Mouse (Mus musculus) T-cell, adult 2 months (primary cell): Measurements from ENCODE around the gene Msantd2.

Source experiments
- DNase-seq: peaks from one replicate; pipeline ENCODE4 v3.0.0; 2022; ENCODE audit warnings: low spot score

Gene Msantd2

DNA sequence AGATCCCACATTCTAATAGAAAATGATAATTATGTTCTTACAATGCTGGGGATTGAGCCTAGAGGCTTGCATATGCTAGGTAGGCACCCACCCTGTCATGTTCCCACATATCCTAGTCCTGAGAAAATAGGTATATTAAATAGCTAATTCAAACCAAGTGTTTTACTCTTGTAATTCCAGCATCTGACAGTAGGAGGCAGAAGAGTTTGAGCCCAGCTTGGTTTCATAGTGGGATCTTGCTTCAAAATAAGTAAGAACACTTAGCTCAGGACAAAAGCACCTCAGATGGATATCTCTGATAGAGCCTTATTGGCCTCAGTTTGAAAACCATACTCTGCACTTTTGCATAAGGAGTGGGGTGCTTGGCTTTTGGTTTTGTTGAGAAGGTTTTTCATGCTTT lies 15.2 kb downstream of the Msantd2 start:
- no peak for DNase-seq

DNA sequence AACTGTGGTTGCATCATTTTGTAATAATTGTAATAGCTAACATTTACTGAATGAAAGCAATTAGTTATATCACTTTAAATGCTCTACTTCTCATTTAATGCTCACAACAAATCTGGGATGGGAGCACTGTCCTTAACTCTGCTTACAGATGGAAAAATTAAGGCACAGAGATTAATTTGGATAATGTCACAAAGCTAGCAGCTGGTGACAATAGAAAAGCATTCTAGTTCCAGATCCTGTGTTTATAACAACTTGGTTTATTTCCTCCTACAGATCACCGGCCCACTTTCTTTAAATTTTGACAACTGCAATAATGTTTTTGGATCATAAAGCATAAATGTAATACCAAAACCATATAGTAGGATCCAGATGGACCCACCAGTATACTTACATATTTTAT lies 16.9 kb downstream of the Msantd2 start:
- DNase-seq = no peak

DNA sequence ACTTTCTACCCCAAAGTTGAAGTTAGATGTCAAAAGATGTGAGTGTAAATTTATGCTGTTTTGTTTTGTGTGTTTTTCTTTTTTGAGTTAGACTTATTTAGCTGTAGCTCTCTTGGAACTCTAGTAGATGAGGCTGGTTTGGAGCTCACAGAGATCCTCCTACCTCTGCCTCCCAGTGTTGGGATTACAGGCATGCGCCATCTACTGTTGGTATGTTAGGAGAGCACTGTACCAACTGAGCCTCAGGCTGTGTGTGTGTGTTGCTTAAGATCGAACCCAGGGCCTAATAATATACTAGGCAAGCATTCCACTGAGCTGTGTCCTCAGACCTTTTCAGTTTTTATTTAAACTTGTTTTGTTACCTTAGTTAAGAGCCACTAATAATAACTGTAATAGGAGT lies 23.0 kb downstream of the Msantd2 start:
- no peak for DNase-seq

DNA sequence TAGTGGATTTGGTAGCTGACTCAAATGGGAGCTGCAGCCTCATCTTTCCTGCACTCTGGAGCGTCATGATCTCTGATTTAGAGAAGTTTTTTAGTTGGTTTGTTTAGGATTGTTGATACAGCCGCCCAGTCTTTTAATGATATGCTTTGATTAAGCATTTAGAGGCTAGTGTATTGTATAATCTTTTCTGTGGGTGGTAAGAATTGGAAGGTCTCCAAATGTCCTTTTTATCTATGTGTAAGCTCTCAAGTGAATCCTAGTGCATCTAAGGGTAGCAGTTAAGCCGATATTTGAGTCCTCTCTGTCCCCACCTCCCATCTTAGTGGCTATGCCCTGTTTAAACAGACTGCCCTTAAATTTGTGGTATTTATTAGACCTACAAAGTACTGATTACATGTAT lies 25.3 kb downstream of the Msantd2 start:
- DNase-seq = no peak

DNA sequence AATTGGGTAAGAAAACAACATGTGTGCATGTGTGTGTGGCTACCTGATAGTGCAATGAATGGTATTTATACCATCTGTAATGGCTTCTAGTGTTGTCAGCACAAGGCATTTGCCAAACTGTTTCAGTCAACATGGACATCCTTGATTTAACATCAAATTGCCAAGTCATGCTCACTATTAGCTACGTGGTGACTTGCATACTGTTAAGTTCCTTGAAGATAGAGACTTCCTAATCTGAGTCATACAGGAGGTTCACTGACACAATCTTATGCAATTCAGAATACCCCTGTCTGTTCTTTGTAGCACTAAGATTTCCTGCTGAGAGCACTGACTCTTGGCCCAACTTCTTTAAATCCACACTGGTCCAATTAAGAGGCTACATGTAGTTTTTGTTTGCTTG lies 28.3 kb downstream of the Msantd2 start:
- DNase-seq = no peak

DNA sequence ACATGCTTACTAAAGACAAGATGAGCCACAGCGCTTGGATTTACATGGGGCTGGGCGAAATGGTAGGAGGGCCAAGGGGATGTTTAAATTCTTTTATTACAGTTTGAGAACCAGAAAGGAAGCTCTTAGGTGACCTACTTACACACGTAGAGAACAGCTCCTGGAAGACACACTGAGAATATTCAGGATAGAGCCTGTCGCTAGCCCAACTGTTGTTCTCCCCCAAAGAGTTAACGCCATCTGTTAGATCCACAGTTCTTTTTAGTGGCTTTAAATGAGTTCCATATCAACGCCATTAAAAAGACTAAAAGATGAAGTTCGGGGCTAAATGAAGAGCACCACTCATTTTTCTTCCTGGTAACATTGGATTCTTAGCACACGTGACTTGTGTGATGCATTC lies 29.9 kb downstream of the Msantd2 start:
- DNase-seq = no peak

DNA sequence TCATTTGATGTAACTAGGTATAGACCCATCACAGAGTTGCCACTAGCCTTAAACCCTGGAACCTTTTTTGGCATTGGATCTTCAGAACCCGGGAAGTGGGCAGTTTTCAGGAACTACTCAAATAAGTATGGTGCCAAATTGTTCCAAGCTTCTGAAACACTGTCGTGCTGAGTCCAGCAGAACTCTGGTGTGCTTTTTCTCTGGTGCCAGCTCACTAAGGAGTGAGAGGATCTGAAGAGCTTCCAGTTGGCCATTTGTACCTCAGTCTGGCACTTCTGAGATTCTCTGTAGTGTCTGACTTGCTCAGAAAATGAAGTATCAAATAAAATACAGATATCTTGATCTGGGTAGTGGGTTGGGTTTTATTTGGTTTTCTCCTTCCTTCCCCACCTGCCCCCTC lies 30.9 kb downstream of the Msantd2 start:
- no peak for DNase-seq

DNA sequence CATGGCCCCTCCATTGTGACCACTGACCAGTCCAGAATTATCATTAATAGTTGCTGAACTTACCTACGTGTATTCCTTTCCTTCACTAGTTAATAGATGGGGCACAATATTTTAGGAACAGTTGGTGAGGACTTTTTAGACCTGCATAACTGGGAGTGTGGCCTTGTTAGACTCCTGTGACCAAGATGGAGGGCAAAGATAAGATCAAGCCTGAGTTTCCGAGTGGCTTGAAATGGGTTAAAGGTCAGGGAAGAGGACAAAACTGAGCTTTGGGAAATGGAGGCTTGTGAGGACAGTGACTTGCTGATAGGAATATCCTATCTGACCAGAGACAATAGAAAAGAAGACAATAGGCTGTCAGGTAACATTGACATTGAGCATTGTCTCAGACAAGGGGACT lies 36.3 kb downstream of the Msantd2 start:
- DNase-seq = no peak

DNA sequence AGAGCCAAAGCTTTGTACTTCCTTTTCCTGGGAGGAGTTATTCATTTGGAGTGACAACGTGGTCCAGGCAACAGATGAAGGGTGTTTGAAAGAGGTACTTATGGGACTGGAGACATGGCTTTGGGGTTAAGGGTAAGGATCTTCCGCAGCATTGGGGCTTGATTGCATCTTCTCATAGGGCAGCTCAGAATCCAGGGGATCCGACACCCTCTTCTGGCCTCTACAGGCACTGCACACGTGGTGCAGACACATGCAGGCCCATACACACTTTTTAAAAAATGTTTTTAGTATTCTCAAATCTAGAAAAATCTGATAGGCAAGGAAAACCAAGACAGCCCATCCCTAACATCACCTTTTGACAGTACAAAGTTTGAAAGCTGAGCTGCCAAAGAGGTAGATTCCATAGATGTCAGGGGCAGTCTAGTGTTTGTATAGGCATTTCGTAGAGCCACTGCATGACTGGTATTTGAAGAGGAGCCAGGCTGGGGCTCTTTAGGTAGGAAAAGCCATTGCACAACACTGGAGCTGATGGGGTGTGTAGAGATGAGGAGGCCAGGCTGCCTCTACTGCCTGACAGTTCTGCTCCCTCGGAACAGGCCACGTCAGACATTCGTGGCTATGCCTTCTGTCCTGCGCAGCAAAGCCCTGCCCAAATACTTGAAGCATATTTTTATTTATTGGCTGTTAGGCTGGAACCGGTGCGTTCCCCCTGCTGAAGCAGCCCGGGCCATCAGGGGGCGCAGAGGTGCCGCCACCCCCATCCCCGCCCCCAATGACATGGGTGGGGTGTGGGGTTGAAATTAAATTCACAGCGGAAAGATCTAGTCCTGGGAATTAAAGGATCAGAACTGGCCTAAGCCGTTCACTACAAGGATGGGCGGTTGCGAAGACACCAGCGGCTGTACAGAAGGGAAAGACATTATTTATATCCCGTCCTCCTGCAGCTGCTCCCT lies 37.6 kb downstream of the Msantd2 start:
- no peak for DNase-seq

DNA sequence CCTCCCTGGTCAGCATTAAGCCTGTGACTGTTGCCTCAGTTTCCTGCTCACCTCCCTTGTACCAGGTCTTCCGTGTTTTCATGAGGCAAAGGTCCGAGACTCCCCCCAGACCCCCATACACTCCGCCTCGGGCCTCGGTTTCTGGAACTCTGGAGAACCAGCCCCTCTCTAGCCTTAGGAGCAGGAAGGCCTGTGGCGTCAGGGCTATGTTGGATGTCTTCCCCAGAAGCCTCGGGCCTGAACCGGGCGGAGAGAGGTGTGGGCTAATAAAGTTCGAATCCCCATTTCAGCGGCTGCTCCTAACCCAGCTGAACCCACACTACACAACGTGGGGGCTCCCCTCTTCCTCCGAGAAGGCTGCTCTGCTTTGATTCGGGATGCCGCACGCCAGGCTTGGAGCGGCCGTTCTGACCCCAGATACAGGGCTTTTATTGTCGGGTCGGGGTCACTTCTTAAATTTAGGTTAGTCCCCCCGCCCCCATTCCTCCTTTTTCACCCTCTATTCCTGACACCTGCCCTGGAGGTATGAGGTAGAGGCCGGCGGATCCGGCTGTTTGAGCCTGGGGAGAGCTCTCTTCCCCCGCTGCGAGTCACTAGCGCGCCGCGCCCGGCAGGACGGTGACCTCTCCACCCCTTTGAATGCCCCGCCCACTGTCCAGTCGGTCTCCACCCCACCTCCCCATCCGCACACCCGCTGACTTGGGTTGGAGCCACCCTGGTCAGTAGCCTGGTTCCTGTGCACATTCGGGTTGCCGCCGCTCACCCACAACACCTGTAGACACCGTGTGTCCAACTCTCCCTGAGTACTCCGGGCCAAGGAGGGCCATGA lies 38.5 kb downstream of the Msantd2 start, which contains the start of gene Esam:
TSS of gene Esam (plus strand) at position 683 of the 829 bp plus-strand sequence.
- DNase-seq = no peak

DNA sequence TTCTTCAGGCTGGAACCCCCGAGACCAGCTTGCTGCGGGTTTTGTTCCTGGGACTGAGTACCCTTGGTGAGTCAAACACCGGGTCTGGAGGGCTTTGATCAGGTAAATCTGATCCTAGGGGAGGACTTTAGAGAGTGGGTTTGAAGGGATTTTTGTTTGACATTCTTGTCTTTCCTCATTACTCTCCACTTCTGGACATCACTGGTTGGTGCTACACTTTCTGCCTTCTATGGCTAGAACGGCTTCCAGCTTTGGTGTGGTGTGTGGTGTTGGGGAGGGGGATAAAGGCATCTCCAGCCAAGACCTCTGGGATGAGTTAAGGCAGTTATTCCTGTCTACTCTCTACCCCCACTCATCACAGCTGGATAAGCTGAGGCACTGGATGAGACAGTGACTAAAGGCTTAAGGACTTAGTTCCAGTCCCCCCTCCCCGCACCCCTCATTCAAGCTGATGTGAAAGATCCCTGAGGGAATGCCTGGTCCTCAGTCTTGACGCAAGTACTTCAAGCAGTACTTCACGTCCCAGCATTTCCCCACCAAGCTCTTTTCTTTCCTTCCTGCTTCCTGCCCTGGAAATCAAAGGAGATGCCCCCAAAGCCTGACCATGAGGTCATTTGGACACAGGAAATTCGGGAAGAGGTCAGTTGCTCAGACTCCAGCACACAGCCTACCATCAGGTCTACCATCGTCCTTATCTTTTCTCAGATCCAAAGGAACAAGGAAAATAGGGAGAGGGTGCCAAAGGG lies 39.3 kb downstream of the Msantd2 start:
- no peak for DNase-seq

DNA sequence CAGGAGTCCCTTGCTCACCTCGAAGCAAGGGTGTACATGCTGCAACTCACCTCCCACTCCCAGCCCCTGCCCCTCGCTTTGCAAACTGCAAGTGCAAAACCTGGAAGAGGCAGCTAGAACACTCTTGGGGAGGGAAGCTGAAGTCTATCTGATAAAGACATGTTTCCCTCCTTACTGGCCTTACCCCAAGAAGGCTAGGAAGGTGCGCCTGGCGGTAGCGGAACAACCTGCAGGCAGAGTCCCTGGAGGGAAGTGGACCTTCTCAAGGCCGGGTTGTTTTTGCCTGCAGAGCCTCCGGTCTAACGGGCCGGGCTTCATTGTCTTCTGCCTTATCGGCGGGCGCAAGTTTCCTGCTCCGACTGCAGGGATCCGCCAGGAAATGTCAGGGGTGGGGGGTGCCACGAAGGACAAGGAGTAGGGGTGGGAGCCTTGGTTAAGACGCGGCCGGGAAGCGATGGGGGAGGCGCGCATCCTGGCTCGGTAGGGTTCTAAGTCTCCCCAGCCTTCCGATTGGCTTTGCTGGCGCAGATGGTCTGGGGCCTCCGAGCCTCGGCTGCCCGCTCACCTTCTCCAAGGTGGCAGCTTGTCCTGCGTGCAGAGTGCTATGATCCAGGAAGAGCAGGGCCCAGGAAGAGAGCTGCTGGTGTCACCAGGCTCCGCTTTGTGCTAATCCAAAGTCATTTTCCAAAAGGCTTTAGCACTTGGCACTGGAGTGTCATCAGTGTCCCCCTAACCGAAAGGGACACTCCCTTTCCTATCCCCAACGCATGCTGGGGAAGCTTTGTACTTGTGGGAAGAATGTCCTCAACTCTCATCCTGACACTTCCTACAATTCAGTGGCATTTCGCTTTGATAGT lies 41.1 kb downstream of the Msantd2 start:
- peak; percentile 4 for DNase-seq

DNA sequence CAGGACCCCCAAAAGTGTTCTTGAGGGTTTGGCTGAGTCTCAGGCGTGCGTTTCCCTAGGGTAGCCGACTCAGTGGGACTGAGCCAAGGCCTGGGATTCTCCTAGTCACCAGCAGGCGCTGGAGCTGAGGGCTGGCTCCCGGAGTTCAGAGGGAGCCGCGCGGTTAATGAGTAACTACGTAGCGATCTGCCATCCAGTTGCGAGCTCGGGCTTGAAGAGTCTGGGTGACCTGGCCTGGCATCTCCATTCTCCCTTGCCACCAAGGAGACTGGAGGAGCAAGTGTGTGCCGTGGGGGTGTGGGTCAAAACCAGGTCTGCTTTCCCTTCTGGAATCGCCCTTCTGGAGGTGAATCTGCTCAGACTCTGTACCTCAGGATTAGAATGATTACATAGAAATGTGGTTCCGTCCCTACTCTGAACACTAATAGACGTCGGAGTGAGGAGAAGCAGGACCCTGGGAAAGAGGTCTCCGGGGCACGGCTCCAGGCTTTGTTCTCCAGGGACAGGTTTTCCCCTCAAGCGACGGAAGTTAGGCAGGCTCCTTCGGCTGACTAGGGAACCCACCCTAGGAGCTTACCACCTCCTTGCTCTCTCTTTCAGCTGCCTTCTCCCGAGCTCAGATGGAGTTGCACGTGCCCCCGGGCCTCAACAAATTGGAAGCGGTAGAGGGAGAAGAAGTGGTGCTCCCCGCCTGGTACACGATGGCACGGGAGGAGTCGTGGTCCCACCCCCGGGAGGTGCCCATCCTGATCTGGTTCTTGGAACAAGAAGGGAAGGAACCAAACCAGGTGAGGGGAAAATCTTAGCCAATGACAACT lies 42.0 kb downstream of the Msantd2 start:
- no peak for DNase-seq

DNA sequence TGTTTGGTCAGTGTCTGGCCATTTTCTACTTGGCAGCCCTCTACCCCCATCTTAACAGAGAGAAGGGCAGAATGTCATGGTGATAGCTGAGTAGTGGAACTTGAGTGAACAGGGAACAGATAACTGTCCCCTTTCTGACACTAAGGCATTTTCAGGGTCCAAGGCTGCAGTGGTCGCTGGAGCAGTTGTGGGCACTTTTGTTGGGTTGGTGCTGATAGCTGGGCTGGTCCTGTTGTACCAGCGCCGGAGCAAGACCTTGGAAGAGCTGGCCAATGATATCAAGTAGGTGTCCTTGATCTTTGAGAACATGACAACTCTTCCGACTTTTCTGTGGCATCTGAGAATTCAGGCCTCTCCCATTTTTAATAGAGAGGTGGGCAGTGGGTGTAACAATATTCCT lies 47.7 kb downstream of the Msantd2 start:
- no peak for DNase-seq

DNA sequence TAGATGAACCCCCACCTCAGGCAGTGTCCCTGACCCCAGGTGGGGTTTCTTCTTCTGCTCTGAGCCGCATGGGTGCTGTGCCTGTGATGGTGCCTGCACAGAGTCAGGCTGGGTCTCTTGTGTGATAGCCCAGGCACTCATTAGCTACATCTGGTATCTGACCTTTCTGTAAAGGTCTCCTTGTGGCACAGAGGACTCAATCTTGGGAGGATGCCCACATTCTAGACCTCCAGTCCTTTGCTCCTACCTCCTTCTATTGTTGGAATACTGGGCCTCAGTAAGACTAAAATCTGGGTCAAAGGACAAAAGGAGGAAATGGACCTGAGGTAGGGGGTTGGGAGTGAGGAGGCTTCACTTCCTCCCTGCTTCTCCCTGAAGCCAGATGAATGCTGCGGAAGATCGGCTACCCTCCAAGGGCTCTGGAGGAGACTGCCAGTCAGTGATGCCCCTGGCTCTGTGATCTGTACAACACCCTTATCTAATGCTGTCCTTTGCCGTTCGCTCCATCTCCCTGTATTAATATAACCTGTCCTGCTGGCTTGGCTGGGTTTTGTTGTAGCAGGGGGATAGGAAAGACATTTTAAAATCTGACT lies 48.6 kb downstream of the Msantd2 start:
- no peak for DNase-seq

DNA sequence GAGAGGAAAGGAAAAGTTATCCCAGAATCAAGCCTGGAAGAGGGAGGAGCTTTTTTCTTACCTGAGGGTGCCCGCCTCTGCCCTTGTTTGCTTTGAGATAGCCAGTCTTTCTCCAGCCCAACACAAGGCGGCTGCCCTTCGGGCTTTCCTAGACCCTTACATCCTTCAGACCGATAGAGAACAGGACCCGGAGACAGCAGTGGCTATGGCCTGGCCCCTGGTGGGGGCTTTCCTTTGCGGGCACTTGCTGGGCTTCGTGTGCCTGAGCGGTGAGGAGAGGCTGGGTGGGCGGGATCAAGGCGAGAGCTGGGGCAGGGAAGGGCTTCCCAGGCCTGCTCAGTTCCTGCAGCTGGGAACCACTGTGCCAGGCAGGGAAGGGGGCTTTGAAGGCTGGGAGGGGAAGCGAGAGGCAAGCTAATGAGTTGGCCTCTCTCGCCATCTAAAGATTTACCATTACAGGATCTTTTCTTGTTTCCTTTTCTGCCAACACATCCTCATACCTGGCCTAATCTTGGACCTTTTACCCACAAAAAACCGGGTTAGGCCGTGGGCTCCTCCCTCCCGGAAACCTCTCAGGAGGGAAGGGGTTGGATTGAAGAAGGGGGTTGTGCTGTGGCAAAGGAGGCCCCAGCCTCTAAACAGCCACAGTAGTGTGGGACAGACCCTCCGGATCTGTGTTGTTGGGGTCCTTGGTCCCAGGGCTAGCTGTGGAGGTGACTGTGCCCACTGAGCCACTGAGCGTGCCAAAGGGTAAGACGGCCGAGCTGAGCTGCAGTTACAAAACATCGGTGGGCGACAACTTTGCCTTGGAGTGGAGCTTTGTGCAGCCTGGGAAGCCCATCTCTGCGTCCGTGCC lies 50.3 kb downstream of the Msantd2 start, which contains the start of gene Vsig2:
TSS of gene Vsig2 (plus strand) at position 86 of the 856 bp plus-strand sequence.
- DNase-seq = no peak

DNA sequence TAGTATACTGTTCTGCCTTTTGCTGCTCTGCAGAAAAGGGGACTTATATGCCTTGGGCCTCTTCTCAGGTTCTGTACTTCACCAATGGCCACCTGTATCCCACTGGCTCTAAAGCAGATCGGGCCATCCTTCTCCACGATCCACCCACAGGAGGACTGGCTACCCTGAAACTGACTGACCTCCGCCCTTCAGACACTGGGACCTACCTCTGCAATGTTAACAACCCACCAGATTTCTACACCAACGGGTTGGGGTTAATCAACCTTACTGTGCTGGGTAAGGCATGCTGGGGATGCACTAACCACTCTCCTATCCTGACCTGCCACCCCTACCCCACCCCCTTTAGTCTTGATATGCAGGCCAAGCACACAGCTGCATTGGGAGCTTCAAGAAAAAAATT lies 51.1 kb downstream of the Msantd2 start:
- no peak for DNase-seq

DNA sequence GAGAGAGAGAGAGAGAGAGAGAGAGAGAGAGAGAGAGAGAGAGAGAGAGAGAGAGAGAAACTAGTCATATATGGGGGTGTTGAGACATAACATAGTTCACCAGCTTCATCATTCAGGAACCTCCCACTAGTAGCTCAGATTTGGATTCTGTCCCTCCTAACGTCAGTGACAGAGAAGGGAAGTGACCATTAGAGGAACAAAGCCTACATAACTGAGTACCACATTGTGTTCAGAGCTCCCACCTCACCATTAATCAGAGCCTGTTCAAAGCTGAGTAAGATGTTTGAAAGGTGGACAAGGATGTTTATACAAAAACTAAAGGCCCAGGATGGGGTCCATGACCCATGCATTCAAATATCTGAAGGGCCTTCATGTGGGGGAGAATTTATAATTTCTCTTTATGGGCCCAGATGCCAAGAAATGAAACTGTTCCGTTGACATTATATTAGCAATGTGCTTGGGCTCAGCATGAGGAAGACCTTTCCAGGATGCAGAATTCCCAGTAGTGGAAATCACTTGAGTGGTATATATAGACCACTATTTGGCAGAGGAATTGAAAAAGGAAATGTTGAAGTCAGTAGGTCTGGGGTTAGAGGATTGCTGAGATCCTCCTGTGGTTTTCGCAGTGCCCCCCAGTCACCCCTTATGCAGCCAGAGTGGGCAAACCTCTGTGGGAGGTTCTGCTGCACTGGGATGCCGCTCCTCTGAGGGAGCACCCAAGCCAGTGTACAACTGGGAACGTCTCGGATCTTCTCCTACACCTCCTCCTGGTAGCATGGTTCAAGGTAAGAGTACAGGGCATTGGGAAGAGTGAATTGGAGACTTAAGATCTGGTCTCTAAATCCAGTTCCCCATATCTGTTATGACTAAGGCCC lies 51.8 kb downstream of the Msantd2 start:
- no peak for DNase-seq
